Mouse (Mus musculus) embryonic fibroblast, embryonic 13.5 days (primary cell): ENCODE measurements at regions not wholly inside any gene's neighbourhood (a gene's known extent, or its start where the extent isn't known, plus 50 kb on each side); places are given as distances from the start of the nearest gene placed in this dataset.

Experiments used
- CTCF ChIP-seq: IDR thresholded peaks from 2 replicates; pipeline ENCODE4 v1.5.1; 2011; ENCODE audit warnings: mild to moderate bottlenecking, control low read depth, low read length, moderate library complexity, borderline replicate concordance; ENCODE audit not compliant: insufficient read depth
- POLR2A ChIP-seq: IDR thresholded peaks from 2 replicates; pipeline ENCODE4 v1.6.1; 2011; ENCODE audit warnings: low read depth, mild to moderate bottlenecking, control low read depth, low read length, moderate library complexity

GRCm38 (mm10) chr9:101411532-101411880 lies 159.9 kb upstream of the Ppp2r3a start:
- TF ChIP-seq CTCF (no peak), POLR2A (no peak)
